Mouse (Mus musculus) heart, adult 2 months (tissue): ENCODE results near the gene Acvr1.

Experiments
- CTCF ChIP-seq: fragments of 200-600 bp; IDR thresholded peaks from 2 replicates; pipeline ENCODE4 v1.8.1; 2022; ENCODE audit warnings: antibody characterized with exemption, mild to moderate bottlenecking, moderate library complexity
- EP300 ChIP-seq: fragments of 200-500 bp; IDR thresholded peaks from 2 replicates; pipeline ENCODE4 v1.6.1; 2011; ENCODE audit warnings: low read depth, low read length, control low read depth; ENCODE audit not compliant: insufficient read depth
- POLR2A ChIP-seq: fragments of 200-500 bp; IDR thresholded peaks from 2 replicates; pipeline ENCODE4 v1.6.1; 2011; ENCODE audit warnings: mild to moderate bottlenecking, low read depth, low read length, control low read depth; ENCODE audit not compliant: insufficient read depth

- TF ChIP-seq POLR2A (no peak), CTCF (no peak), EP300 (no peak)
Observed at GRCm38 (mm10) chr2:58423319-58423718, 143.6 kb downstream of the Acvr1 start.
